Mouse (Mus musculus): ENCODE results near the gene Ndel1. TPM values are rescaled to one million over a fixed set of nuclear protein-coding genes. Genes with fewer than 3 reads are reported as not detected.

Ndel1 gene
- polyA plus RNA-seq, 1 experiment from 2014 or later: 92.3 TPM

GRCm38 (mm10) chr11:68859943-68860593 is 11.6 kb downstream of the Ndel1 start:
- Histone ChIP-seq H3K4me3 (no peak overlapping the region), H3K27ac (replicated peaks) (no peak overlapping the region), H3K36me3 (no peaks in the 10 kb centered on the region), H3K4me1 (no peaks in the 10 kb centered on the region), H3K27me3 (peaks cover 5% of the 10 kb centered on the region; the same call in 1 of the 2 replicates), H3K4me2 (replicated peaks) (no peak overlapping the region), H3K9ac (replicated peaks) (no peak overlapping the region), H3K9me3 (no peaks in the 10 kb centered on the region)
- 83% methylated on average over 8 of the region's 8 CpGs for WGBS
- ATAC-seq (replicated peaks): no peak

- Histone ChIP-seq H3K27me3 (peaks cover 5% of the 10 kb centered on the region; the same call in 1 of the 2 replicates), H3K4me2 (replicated peaks) (no peak overlapping the region), H3K9ac (replicated peaks) (no peak overlapping the region), H3K27ac (replicated peaks) (no peak overlapping the region), H3K9me3 (no peaks in the 10 kb centered on the region), H3K4me1 (peaks cover 5% of the 10 kb centered on the region), H3K4me3 (no peak overlapping the region), H3K36me3 (no peaks in the 10 kb centered on the region)
- ATAC-seq (replicated peaks): no peak
- 84% methylated on average over 3 of the region's 3 CpGs for WGBS
Observed at GRCm38 (mm10) chr11:68857329-68857728, 14.3 kb downstream of the Ndel1 start.

- no peak overlapping the region for H3K4me3 ChIP-seq
- H3K27me3 ChIP-seq: peaks cover 5% of the 10 kb centered on the region; the same call in 1 of the 2 replicates
- H3K4me1 ChIP-seq: peaks cover 31% of the 10 kb centered on the region
- H3K9me3 ChIP-seq: no peaks in the 10 kb centered on the region
- 89% methylated on average over 3 of the region's 3 CpGs for WGBS
- no peak overlapping the region for H3K4me2 ChIP-seq (replicated peaks)
- no peak for ATAC-seq (replicated peaks)
- no peak overlapping the region for H3K9ac ChIP-seq (replicated peaks)
- H3K27ac ChIP-seq (replicated peaks): 0 out of 2 replicates have a peak overlapping the region, but pooled peaks have one; percentile 8
- H3K36me3 ChIP-seq: no peaks in the 10 kb centered on the region
Observed at GRCm38 (mm10) chr11:68854621-68855020, 17.0 kb downstream of the Ndel1 start.

- H3K27me3 ChIP-seq: peaks cover 5% of the 10 kb centered on the region; the same call in 1 of the 2 replicates
- peaks cover 31% of the 10 kb centered on the region for H3K4me1 ChIP-seq
- no peaks in the 10 kb centered on the region for H3K9me3 ChIP-seq
- H3K4me2 ChIP-seq (replicated peaks): peak overlapping the region; percentile 70
- H3K9ac ChIP-seq (replicated peaks): peak overlapping the region; percentile 39
- 46% methylated on average over 14 of the region's 14 CpGs for WGBS
- H3K4me3 ChIP-seq: peak overlapping the region; percentile 94
- peak overlapping the region; percentile 76 for H3K27ac ChIP-seq (replicated peaks)
- no peaks in the 10 kb centered on the region for H3K36me3 ChIP-seq
- no peak for ATAC-seq (replicated peaks)
Observed at GRCm38 (mm10) chr11:68853611-68854401, 17.9 kb downstream of the Ndel1 start.

GRCm38 (mm10) chr11:68852932-68853409 is 18.7 kb downstream of the Ndel1 start:
- under 1% methylated on average over 42 of the region's 42 CpGs for WGBS
- ATAC-seq (replicated peaks): peak; percentile 99

GRCm38 (mm10) chr11:68852486-68852901 is 19.2 kb downstream of the Ndel1 start:
- Histone ChIP-seq H3K36me3 (no peaks in the 10 kb centered on the region), H3K9ac (replicated peaks) (peak overlapping the region; percentile 91), H3K9me3 (no peaks in the 10 kb centered on the region), H3K4me2 (replicated peaks) (peak overlapping the region; percentile 70), H3K27me3 (peaks cover 5% of the 10 kb centered on the region; the same call in 1 of the 2 replicates), H3K27ac (replicated peaks) (peak overlapping the region; percentile 94), H3K4me1 (peaks cover 31% of the 10 kb centered on the region), H3K4me3 (peak overlapping the region; percentile 94)
- WGBS: under 1% methylated on average over 36 of the region's 36 CpGs
- no peak; the same call in 1 of the 2 replicates for ATAC-seq (replicated peaks)

More at GRCm38 (mm10) chr11:68852932-68853409, 18.7 kb downstream of the Ndel1 start:
- Histone ChIP-seq H3K4me2 (replicated peaks) (peak overlapping the region; percentile 70), H3K36me3 (no peaks in the 10 kb centered on the region), H3K4me3 (peak overlapping the region; percentile 94), H3K27me3 (peaks cover 5% of the 10 kb centered on the region; the same call in 1 of the 2 replicates), H3K4me1 (peaks cover 31% of the 10 kb centered on the region), H3K9ac (replicated peaks) (peak overlapping the region; percentile 91), H3K27ac (replicated peaks) (peak overlapping the region; percentile 94), H3K9me3 (no peaks in the 10 kb centered on the region)

- WGBS: 3% methylated on average over 13 of the region's 13 CpGs
- Histone ChIP-seq H3K27me3 (peaks cover 5% of the 10 kb centered on the region; the same call in 1 of the 2 replicates), H3K4me2 (replicated peaks) (peak overlapping the region; percentile 70), H3K27ac (replicated peaks) (peak overlapping the region; percentile 94), H3K9me3 (no peaks in the 10 kb centered on the region), H3K4me1 (peaks cover 31% of the 10 kb centered on the region), H3K4me3 (peak overlapping the region; percentile 94), H3K36me3 (no peaks in the 10 kb centered on the region), H3K9ac (replicated peaks) (peak overlapping the region; percentile 91)
- ATAC-seq (replicated peaks): no peak
Observed at GRCm38 (mm10) chr11:68851644-68852485, 19.8 kb downstream of the Ndel1 start.

- Histone ChIP-seq H3K4me2 (replicated peaks) (no peak overlapping the region), H3K4me3 (no peak overlapping the region)
- WGBS: 89% methylated on average over 7 of the region's 7 CpGs
Observed at GRCm38 (mm10) chr11:68850862-68851261, 20.8 kb downstream of the Ndel1 start.

GRCm38 (mm10) chr11:68839606-68840005 is 32.1 kb downstream of the Ndel1 start:
- ATAC-seq (replicated peaks): no peak
- no peaks in the 10 kb centered on the region for H3K4me1 ChIP-seq
- H3K36me3 ChIP-seq: peaks cover 60% of the 10 kb centered on the region
- H3K27me3 ChIP-seq: no peaks in the 10 kb centered on the region
- no peak overlapping the region for H3K9ac ChIP-seq (replicated peaks)
- no peak overlapping the region for H3K4me3 ChIP-seq
- H3K9me3 ChIP-seq: no peaks in the 10 kb centered on the region
- H3K27ac ChIP-seq (replicated peaks): no peak overlapping the region
- no peak overlapping the region for H3K4me2 ChIP-seq (replicated peaks)
- 61% methylated on average over 5 of the region's 5 CpGs for WGBS

More at GRCm38 (mm10) chr11:68850862-68851261, 20.8 kb downstream of the Ndel1 start:
- Histone ChIP-seq H3K27me3 (no peaks in the 10 kb centered on the region; the same call in 1 of the 2 replicates), H3K36me3 (no peaks in the 10 kb centered on the region), H3K9me3 (no peaks in the 10 kb centered on the region), H3K27ac (replicated peaks) (no peak overlapping the region), H3K4me1 (peaks cover 31% of the 10 kb centered on the region), H3K9ac (replicated peaks) (no peak overlapping the region)
- no peak for ATAC-seq (replicated peaks)

GRCm38 (mm10) chr11:68835034-68835433 is 36.6 kb downstream of the Ndel1 start:
- H3K4me3 ChIP-seq: no peak overlapping the region
- H3K4me1 ChIP-seq: no peaks in the 10 kb centered on the region
- no peak overlapping the region for H3K9ac ChIP-seq (replicated peaks)
- 95% methylated on average over 3 of the region's 3 CpGs for WGBS
- H3K27ac ChIP-seq (replicated peaks): no peak overlapping the region
- no peaks in the 10 kb centered on the region for H3K9me3 ChIP-seq
- no peak overlapping the region for H3K4me2 ChIP-seq (replicated peaks)
- no peak for ATAC-seq (replicated peaks)
- H3K27me3 ChIP-seq: no peaks in the 10 kb centered on the region
- peaks cover 71% of the 10 kb centered on the region for H3K36me3 ChIP-seq

- H3K9ac ChIP-seq (replicated peaks): no peak overlapping the region
- H3K4me1 ChIP-seq: no peaks in the 10 kb centered on the region
- no peak overlapping the region for H3K27ac ChIP-seq (replicated peaks)
- no peak for ATAC-seq (replicated peaks)
- no peak overlapping the region for H3K4me3 ChIP-seq
- H3K9me3 ChIP-seq: no peaks in the 10 kb centered on the region
- H3K36me3 ChIP-seq: peaks cover 69% of the 10 kb centered on the region
- H3K27me3 ChIP-seq: no peaks in the 10 kb centered on the region
- H3K4me2 ChIP-seq (replicated peaks): no peak overlapping the region
Observed at GRCm38 (mm10) chr11:68833593-68833992, 38.1 kb downstream of the Ndel1 start.

Measured in forebrain, embryonic 15.5 days (tissue).